Mouse (Mus musculus) CD4-positive, CD25-positive, alpha-beta regulatory T cell, adult 4 months (primary cell): ENCODE measurements around the gene Sypl2. TPM values are rescaled to one million over a fixed set of nuclear protein-coding genes. Genes with fewer than 3 reads are reported as not detected.
"Not testable (repeated sequence)": the region's sequence is repeated elsewhere in the genome, so short reads cannot be mapped to it uniquely, and the experiment has no call there.

ENCODE experiments used
- ATAC-seq: one replicate; pipeline ENCODE4 v1.8.0; 2017
- polyA plus RNA-seq, 2 experiments: library from polyadenylated mRNA; unstranded; fragments of 100-300 nt; shearing (Covaris generic); gene quantifications; one replicate each; pipeline ENCODE4 v1.2.1; 2017

The Sypl2 gene
- under 1 TPM in 1 of 2 experiments, not detected in 1; 0.08 TPM for polyA plus RNA-seq

- ATAC-seq: peak; percentile 82
Observed at GRCm38 (mm10) chr3:108226558-108227350, at the start of gene Sypl2. Sypl2 (minus strand) TSS chr3:108226648.

DNA sequence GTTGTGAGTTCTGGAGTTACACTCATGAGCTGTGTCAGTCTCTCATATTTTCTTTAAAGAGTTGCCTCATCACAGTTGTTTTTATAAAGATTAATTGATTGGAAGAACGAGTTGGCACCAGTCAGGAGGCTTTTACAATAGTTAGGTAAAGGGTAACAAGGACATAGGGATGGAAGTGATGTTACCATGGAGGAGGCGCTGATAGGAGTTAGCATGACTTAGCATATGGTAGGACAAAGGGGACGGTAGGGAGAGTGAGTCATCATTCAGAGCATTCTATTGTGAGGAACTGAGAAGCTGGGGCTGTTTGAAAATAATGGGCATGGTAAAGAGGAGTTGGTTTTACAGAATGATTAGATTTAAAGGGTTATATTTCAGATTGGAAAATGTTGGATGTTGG is 32.9 kb upstream of the Sypl2 start:
- ATAC-seq: no peak

GRCm38 (mm10) chr3:108257831-108258500 is 31.5 kb upstream of the Sypl2 start:
- ATAC-seq: no peak

- ATAC-seq: peak; percentile 100
Observed at GRCm38 (mm10) chr3:108256719-108257637, 30.5 kb upstream of the Sypl2 start, which contains the start of gene Psma5. Psma5 (plus strand) TSS chr3:108256926.

DNA sequence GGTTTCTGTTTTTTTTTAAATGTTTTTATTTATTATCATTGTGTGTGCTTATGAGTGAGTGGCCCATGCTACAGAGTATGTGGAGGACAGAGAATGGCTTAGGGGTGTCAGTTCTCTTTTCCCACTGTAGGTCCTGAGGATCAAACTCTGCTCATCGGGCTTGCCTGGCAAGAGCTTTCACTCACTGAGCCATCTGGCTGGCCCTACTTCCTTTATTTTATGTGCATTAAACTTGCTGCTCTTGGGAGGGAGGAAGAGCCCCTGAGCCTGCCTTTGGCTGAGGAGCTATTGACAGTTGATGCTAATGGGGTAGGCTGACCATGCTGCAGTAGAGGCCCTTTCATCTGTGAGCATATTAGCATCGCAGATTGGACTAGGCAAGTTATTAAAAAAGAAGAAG is 20.4 kb upstream of the Sypl2 start:
- no peak for ATAC-seq

- no peak for ATAC-seq
Observed at GRCm38 (mm10) chr3:108241243-108241839, 14.9 kb upstream of the Sypl2 start.

GRCm38 (mm10) chr3:108237474-108238102 is 11.1 kb upstream of the Sypl2 start:
- ATAC-seq: not testable (repeated sequence)

- ATAC-seq: no peak
Observed at GRCm38 (mm10) chr3:108231646-108232045, 5.2 kb upstream of the Sypl2 start.

DNA sequence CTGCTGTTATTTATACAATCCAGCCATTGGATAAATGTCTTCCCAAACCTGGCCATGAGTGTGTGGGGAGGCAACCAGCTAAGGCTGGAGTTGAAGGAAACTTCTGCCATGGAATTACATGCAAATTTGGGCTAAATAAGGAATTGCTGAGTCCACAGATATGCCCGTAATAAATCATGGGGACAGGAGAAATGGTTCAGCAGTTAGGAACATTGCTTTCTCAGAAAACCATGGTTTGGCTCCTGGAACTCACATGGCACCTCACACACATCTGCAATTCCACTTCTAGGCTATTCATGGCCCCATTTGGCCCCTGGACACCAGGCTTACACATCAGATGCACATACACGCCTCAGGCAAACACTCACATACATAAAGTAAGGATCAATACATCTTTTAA is 1.1 kb upstream of the Sypl2 start:
- no peak for ATAC-seq

DNA sequence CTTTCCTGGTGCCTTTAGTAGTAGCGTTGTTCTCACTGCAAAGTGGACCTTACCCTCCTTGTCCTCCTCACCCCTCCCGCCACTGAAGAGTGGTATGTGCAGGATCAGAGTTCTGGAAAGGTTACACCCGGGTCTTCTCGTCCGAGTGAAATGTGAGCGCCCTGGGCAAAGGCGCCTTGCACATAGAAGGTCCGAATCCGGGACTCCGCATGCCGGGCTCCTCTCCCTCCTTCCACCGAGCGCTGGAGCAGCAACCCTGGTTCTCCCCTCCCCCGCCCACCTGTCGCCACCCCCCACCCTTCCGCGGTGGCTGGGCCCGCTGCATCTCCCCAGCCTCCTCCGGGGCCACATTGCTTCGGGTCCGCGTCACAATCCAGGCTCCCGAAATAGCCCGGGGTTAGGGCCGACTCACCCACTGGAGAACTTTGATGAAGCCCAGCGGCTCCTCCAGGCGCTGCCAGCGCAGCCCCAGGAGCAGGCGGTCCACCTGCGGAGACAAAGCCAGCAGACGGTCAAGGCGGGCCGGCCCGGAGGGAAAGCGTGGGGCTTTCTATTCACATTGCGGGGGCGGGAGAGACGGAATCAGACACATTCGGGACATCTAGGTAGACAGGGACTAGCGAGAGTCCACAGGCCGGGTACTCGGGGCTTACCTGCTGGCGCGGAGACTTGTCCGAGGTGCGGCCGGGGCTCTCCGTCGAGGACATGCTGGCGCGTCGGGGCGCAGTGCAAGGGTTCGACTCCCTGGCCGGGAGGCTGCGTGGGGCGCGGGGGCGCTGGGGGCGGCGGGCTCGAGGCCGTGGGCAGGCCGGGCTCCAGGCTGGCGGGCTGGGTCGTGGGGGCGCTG is 514 bp downstream of the Sypl2 start:
- no peak for ATAC-seq

- no peak for ATAC-seq
Observed at GRCm38 (mm10) chr3:108220661-108221060, 5.8 kb downstream of the Sypl2 start.

GRCm38 (mm10) chr3:108214734-108215133 is 11.7 kb downstream of the Sypl2 start:
- ATAC-seq: no peak

DNA sequence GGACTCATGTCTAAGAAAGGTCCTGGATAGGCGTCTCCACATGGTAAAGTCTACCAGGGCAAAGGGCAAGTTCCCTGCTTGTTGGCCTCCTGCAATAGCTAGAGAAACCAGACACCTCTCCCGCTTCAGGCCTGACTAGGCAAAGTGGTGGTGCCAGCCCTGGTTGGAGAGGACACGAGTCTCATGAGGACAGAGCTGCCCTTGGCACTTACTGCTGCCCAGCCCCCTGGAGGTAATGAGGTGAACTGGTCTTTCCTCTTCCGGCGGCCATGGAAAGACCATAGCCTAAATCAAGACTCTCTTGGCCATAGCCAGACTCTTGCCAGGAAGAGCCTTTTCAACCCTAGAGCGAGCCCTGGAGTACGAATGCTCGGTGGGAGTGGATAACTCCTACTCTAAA is 14.0 kb downstream of the Sypl2 start:
- ATAC-seq: no peak

- no peak for ATAC-seq
Observed at GRCm38 (mm10) chr3:108211845-108212244, 14.6 kb downstream of the Sypl2 start.

GRCm38 (mm10) chr3:108210771-108211139 is 15.7 kb downstream of the Sypl2 start, which contains the start of gene Atxn7l2:
Atxn7l2 (minus strand) TSS chr3:108210934.
- peak; percentile 87 for ATAC-seq

DNA sequence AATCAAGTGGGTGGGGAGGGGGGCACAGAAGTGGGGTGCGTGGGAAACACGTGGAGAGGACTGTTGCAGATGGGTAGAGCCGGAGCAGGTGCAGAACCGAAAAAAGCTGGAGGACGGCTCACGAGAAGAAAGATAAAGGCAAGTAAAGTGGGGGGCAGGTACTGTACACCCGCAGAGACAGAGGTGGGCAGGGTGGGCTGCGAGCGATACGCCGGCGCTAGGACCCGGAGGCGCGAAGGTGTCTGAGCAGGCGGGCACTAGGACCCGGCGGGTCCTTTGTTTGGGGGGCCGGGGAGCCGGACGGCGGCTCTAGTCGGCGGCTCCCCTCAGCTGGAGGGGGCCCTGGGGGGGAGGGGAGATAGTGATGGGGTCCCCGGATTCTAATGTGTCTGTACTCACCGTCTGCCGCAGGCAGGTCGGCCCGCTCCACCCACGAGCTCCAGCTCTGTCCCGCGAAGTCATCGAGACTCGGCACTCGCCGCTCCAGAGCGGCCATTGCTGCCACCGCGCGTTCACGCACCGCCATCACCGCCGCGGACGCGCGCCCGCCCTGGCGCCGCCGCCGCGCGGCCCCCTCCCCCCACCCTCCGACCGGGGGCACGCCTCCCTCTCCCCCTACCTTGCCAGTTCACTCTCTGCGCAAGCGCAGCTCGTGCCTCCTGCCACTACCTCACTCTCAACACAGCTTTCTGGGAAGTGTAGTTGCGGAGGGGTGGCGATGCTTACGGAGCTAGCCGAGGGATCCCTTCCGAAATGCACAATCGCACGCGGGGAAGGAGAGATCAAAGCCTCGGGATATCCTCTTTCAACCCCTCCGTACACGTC is 16.3 kb downstream of the Sypl2 start:
- peak; percentile 95 for ATAC-seq

GRCm38 (mm10) chr3:108209536-108209935 is 16.9 kb downstream of the Sypl2 start:
- ATAC-seq: no peak

DNA sequence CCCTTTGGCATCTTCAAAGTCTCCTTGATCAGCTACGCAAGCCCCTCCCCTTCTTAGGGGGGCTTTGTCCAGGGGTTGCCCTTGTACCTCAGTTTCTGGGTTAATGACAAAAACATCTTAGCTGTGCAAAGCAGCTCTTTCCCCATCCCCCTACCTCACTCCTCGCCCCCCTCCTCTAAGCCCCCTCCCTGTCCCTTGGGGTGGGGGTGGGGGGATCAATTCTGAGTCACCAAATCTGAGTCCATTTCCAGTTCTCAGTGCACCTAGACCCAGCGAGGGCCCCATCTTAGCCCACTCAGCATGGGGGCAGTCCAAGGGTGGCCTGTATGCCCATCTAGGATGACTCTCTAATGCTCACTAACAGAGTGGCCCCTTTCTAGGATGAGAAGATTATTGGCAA is 17.4 kb downstream of the Sypl2 start:
- ATAC-seq: no peak

DNA sequence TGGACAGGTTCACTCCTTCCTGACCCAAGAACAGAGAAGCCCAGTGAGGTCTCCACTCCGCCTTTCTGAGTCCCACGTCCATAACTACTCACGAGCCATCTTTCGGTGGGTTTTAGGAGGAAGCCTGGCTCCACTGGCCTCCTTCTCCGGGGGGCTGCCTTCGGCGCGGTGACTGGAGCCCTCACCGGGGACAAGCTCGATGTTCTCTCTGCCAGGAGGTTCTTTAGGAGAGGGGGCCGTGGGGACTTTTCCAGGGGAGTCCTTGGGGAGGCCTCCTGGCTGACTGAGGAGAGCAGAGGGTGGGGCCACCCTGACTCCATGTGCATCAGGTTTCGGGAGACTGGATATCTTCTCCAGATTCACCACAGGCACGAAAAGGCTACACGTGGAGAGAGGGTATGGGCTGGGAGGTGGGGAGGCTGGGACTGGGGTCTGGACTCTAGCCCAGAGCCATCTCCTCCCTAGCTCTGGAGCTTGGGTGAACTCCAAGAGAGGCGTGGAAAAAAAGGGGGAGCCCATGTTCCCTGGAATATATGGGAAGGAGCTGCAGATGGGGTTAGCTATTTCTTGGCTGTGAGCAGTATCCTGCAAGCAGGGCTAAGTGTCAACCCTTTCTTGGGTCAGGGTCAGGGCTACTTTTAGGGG is 19.6 kb downstream of the Sypl2 start:
- ATAC-seq: no peak

GRCm38 (mm10) chr3:108205601-108206000 is 20.8 kb downstream of the Sypl2 start:
- no peak for ATAC-seq
